16 mouse cellular contexts compared by ENCODE assay signal in the genomic region with DNA sequence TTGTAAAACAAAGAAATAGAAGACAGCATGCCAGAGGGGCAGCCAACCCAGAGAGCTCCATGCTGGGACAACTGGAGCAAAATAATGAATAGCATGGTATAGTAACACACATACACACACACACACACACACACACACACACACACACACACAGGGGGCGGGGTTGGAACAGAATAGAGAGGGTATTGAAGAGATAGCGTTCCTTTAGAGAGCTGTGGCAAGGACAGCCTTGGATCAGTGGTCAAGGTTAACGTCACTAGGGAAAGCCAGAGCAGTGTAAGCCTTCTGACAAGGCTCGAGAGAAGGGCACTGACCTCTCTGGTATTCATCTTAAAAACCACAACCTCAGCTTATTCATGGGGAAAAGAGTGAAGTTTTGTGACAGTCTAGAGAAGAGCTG.
DNase-seq lines count a peak whose midpoint lies in the region; TF ChIP-seq lines count a peak whose summit lies in the region.
"Had no signal": no experiment of that assay in that cellular context is flagged by ENCODE, and none has a peak within 500 bp of the region (broad histone marks: within the 10 kb centered on the region; RNA-seq: fewer than 3 reads in every experiment).

No protein-coding gene starts in this region.

- H3K4me2 ChIP-seq in myocyte (ENCODE audit: low read depth), result peak overlapping the region; percentile 65
- H3K4me2 ChIP-seq: heart, embryonic 11.5 days; heart, embryonic 15.5 days had no signal

- no peak for TF ChIP-seq POLR2A in myocyte (IDR thresholded peaks at IDR 0.05; ENCODE audit: insufficient read length, low read depth)

- H3K79me2 ChIP-seq in myocyte (ENCODE audit: control insufficient read depth, insufficient read depth), result no peaks in the 10 kb centered on the region

- no peak for TF ChIP-seq CTCF in gastrocnemius, adult 2 months (IDR thresholded peaks at IDR 0.05)

- H3K27me3 ChIP-seq in myocyte (ENCODE audit: control insufficient read depth, insufficient read depth, insufficient read length), result no peaks in the 10 kb centered on the region
- H3K27me3 ChIP-seq: heart, embryonic 15.5 days had no signal

- H3ac ChIP-seq in myocyte (ENCODE audit: control insufficient read depth, insufficient read length), result no peak overlapping the region

- DNase-seq in gastrocnemius, adult 2 months, result no peak
- no peak for DNase-seq in gastrocnemius, postnatal 4 days (ENCODE audit: low spot score in 2 of 2)
- DNase-seq in Muller cell, postnatal 12 days (ENCODE audit: inconsistent ontology term), result peak; percentile 53
- peak; percentile 67 for DNase-seq in adrenal gland, postnatal 10 days
- no peak for DNase-seq in layer of hippocampus, adult 18-20 months (ENCODE audit: low spot score in 2 of 2)
- no peak for DNase-seq in layer of hippocampus, postnatal 36 days
- DNase-seq: B cell, adult 2 months; cerebellum, adult 2 months; gastrocnemius, postnatal 36 days; heart, adult 2 months had no signal

- H3K36me3 ChIP-seq in myocyte (ENCODE audit: control insufficient read depth, insufficient read depth), result no peaks in the 10 kb centered on the region
- H3K36me3 ChIP-seq: embryonic facial prominence, embryonic 10.5 days; forebrain, embryonic 10.5 days; G1E; heart, embryonic 15.5 days had no signal

- peak overlapping the region; percentile 38 for H3K27ac ChIP-seq in gastrocnemius, adult 2 months
- H3K27ac ChIP-seq: embryonic facial prominence, embryonic 10.5 days; forebrain, embryonic 10.5 days; heart, adult 2 months; heart, embryonic 15.5 days had no signal

- H3K4me3 ChIP-seq in gastrocnemius, adult 2 months, result no peak overlapping the region
- no peak overlapping the region for H3K4me3 ChIP-seq in myocyte
- H3K4me3 ChIP-seq: embryonic facial prominence, embryonic 10.5 days; forebrain, embryonic 10.5 days; heart, adult 2 months; heart, embryonic 15.5 days had no signal

- intact Hi-C loops in gastrocnemius, adult 2 months (cut with DNase I), result loop anchor here (5.0 to 10.0 kb wide), 3 partner anchors 187 to 470 kb away; partner anchors contain the start of genes 9030612E09Rik and Sobp

TF ChIP-seq in myocyte, 11 proteins besides CTCF, POLR2A, EP300 and RAD21:
- TF ChIP-seq MYOG (IDR thresholded peaks at IDR 0.05; ENCODE audit: control insufficient read depth in 1 of 3, insufficient read depth in 1 of 3, insufficient read length in 2 of 3, low read depth in 2 of 3), result no peak
- TF ChIP-seq MYOD1 (IDR thresholded peaks at IDR 0.05; ENCODE audit: control insufficient read depth in 1 of 3, insufficient read length in 2 of 3, low read depth in 2 of 3), result no peak
TF ChIP-seq in myocyte: peak in this region for 0.

Comparison
In these comparisons a context has a peak if more than half of its experiments do, and no peak if none do; other contexts are left out.
1. DNase-seq: peak in Muller cell, postnatal 12 days (single experiment) and adrenal gland, postnatal 10 days (single experiment); none in gastrocnemius, adult 2 months (single experiment), gastrocnemius, postnatal 4 days (0 of 2), layer of hippocampus, adult 18-20 months (0 of 2) and layer of hippocampus, postnatal 36 days (0 of 2).